Mouse (Mus musculus) T-helper 17 cell (primary cell): ENCODE data around the gene Nup188.

Experiments
- in situ Hi-C, 2 experiments: fragments of 300-600 bp; cut with MboI, MseI; formaldehyde crosslinking; loops; 1 replicate in 1 of 2; 2 replicates in 1 of 2; pipeline ENCODE4 v1.15.1; 2025; ENCODE audit warnings: high pct_unique_total_duplicates in 2 of 2

Gene Nup188

GRCm38 (mm10) chr2:30345971-30346676 is 59.9 kb downstream of the Nup188 start:
- in situ Hi-C loops, result no loop called here

DNA sequence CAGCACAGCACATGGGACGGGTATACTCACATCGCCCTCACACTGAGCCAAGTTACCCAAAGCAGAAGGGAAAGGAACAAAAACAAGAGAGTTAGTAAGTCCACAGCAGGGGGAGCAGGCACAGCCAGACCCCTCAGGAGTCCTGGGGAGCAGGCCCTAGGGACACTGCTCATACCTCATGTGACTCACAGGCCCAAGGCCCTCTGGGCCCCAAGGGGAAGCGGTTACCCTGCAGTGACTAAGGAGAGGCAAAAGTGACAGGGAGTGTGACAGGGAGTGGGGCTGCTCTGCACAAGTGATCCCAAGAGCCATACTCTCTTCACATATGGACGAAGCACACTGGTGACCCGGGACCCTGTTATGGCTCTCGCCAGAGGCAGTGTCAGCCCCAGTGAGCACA is 63.0 kb downstream of the Nup188 start:
- in situ Hi-C loops, result no loop called here

DNA sequence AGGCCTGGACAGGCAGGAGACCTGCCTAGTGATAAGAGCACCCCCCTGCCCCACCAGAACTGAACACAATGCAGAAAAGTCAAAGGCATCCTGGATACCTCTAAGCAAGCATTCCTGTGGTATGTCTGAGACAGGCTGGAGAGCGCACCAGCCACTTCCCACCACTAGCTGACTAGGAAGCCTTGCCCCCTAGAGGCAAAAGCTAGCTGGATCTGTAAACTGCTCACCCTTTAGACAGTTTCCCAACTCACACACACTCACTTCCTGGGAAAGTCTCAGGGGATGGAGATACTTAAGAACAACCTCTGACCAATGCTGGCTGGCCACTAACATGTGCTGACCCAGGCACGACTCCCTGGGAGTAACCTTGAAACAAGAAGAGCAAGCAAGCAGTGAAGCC is 65.0 kb downstream of the Nup188 start:
- in situ Hi-C loops, result no loop called here

- in situ Hi-C loops, result no loop called here
These were observed 69.7 kb downstream of the Nup188 start for GRCm38 (mm10) chr2:30355861-30356260.

- in situ Hi-C loops, result no loop called here
These were observed 70.1 kb downstream of the Nup188 start for GRCm38 (mm10) chr2:30356266-30356665.

GRCm38 (mm10) chr2:30356906-30357305 is 70.7 kb downstream of the Nup188 start:
- in situ Hi-C loops, result no loop called here

DNA sequence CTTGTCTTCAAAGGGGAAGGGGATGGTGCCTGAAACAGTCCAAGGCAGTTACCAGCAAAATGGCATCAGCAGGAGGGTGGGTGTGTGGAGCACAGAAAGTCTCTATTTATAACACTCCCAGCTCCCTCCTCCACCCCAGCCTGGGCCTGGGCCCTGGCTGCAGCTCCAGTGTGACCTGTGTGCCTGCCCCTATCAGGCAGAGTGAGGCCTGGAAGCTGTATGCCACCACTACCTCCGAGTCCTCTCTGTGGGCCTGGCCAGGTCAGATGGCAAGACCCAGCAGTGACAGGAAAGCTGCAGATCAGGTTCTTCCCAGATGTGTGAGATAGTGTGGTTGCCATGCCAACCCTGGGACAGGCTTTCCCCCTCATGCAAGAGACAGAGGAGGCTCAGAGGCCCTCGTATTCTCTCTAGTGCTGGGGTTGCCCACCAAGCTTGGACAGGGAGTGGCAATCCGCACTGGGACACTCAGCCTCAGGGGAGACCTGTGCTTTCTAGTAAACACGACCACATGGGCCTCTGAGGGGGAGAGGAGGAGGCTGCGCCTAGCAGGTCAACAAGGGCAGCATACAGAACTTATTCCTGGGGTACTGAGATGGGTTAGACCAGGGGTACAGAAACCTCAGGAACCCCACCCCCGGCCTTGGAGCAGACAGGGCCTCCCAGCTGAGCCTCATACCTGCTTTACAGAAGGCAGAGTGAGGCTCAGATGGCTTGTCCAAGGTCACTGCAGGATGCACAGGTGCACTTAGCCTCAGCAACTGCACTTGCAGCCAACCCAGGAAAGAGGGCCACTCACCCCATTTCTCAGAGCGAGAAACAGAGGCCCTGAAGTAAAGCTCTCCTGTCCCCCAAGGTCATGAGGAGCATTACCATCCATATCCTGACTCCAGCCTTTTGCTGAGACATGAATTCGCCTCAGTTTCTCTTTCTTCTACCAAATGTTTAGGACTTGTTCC is 71.6 kb downstream of the Nup188 start:
- in situ Hi-C loops, result no loop called here

DNA sequence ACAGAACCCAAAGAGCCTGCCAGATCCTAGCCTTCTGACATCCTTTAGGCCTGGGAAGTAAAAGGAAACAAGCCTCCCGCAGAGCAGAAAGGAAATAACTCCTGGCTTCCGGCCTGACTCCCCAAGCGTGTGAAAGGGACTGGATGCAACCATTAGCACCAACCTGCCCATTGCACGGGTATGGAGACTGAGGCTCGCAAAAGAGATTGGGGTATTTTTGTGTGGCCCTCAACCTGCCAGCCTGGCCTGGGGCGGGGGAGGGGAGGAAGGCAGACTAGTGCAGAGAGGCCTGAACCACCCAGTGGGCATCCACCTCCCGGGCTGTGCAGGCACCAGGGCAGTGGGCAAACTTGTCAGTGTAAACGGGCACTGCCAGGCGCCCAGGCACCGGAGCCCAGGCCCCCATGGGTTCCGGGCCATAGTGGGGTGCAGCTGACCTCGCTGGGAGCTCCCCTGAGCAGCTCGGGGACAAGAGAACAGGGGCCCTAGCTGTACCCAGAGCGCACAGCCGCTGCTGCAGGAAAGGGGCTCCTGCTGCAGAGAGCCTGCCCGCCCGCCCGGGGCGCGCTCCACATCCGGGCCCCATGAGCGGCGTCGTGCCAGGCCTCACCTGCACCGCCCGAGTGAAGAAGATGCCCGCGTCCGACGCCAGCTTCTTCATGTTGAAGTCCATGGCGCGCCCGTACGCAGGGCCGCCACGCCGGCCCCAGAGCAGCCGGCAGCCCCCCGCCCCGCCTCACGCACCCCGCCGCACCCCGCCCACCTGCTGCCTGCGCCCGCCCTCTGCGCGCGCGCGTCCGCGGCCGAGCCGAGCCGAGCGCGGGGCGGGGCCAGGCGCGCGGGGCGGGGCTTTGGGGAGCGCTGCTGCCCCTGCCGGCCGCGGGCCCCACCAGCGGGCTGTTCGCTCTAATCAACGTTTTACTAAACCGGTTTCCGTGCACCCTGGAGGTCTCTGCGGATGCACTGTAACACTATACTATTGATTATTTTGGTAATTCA is 72.6 kb downstream of the Nup188 start, which contains the start of gene Sh3glb2:
Gene Sh3glb2 (minus strand): TSS at position 805 of the 999 bp plus-strand sequence.
- in situ Hi-C loops, result no loop called here

DNA sequence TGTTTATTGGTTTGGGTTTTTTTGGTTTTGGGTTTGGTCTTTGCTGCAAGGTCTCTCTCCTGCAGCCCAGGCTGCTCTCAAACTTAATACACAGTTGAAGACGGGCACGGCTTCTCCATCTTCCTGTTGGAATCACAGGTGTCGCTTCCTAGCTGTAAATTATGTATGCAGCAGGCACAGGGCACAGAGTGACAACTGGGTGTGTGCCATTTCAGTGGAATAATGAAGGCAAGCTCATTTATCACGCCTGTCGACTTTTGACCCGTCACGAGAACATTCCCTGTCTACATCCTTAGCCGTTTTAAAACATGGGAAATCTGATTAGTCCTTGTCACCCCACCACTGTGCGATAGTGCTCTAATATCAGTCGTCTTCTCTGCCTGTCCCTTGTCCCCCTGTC is 74.4 kb downstream of the Nup188 start:
- in situ Hi-C loops, result no loop called here

- in situ Hi-C loops, result no loop called here
These were observed 76.7 kb downstream of the Nup188 start for GRCm38 (mm10) chr2:30362865-30363264.

DNA sequence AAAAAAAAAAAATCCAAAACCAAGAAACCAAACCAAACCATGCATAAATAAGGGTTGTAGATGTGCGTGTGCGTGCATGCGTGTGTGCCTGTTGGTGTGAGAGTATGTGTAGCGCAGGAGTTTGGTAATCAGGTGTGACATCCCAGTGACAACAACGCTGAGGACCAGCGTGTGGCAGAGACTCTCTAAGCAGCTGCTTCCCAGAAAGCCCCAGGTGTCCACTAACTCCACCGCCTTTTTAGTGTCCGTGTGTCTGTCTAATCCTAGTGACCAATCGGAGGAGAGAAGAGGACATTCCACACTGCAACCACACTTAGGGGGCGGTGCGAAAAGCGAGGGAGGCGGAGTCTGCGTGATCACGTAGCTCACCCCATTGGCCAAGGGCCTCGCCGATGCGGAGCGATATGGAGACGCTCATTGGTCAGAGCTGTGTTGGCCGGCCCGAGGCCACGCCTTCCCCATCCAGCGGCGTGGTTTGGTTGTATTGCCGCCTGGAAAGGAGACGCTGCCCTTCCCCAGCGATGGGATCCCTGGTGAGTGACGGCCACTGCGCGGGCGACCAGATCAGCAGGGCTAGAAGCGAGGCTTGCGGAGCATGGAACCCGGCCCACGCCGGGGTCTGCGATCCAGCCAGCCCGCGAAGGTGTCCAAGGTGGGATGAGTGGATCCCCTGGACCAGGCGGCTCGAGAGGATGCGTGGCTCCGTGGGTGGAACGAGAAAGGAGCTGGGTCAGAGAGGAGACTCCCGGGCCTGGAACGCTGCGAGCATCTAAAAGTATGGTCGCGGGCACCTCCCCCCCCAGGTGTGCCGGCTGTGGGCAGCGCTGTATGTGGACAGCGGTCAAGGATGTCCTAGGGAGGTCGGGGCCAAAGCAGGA is 77.8 kb downstream of the Nup188 start, which contains the start of gene Miga2:
Gene Miga2 (plus strand): TSS at position 461 of the 878 bp plus-strand sequence.
- in situ Hi-C loops, result no loop called here

- in situ Hi-C loops, result no loop called here
These were observed 79.3 kb downstream of the Nup188 start for GRCm38 (mm10) chr2:30365281-30366069.

- in situ Hi-C loops, result no loop called here
These were observed 80.0 kb downstream of the Nup188 start for GRCm38 (mm10) chr2:30366203-30366602.

DNA sequence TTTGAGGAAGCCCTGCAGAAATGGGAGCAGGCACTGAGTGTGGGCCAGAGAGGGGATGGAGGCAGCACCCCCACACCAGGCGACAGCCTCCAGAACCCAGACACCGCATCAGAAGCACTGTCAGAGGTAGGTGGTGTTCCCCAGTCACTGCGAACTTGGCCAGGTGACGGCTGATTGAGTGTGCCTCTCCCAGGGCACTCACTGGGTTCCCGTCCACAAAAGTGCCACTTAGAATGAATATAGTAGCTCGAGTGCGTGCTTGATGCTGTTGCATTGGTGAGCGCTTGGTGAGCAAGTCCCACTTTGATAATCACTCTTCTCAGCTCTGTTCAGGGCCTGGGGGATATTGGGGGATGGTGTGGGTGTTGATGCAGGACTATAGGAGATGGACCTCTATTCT is 85.3 kb downstream of the Nup188 start:
- in situ Hi-C loops, result no loop called here

DNA sequence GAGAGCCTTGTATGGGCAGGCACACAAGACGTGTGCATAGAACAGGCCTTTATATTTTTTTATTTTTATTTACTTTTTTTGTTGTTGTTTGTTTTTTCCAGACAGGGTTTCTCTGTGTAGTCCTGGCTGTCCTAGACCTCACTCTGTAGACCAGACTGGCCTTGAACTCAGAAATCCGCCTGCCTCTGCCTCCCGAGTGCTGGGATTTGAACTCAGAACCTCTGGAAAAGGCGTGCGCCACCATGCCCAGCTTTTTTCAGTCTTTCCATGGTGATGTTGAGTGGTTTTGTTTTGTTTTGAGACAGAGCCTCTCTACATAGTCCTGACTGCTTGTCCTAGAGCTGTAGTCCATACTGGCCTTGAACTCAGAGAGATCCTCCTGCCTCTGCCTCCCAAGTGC is 86.5 kb downstream of the Nup188 start:
- in situ Hi-C loops, result no loop called here

DNA sequence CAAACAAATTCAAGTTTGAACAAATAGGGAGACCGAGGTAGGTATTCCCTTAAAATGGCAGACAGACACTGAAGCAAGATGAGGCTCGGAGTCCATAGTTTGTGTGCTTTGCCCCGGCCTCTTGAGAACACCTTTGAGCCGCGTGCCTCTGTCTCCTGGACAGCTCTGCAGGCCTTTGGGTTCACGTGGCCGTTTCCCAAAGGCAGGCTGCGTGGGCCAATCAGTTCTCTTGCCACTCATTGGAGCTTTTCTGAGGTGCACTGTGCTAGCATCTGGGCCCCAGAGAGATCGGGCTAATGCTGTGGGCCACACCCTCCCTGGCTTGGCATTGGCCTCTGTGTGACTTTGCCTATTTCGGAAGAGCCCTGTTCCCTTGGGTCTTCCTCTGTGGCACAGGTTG is 89.7 kb downstream of the Nup188 start:
- in situ Hi-C loops, result no loop called here

- in situ Hi-C loops, result no loop called here
These were observed 91.5 kb downstream of the Nup188 start for GRCm38 (mm10) chr2:30377721-30378120.

- in situ Hi-C loops, result no loop called here
These were observed 93.1 kb downstream of the Nup188 start for GRCm38 (mm10) chr2:30379307-30379706.

- in situ Hi-C loops, result no loop called here
These were observed 94.6 kb downstream of the Nup188 start for GRCm38 (mm10) chr2:30380564-30381376.
